Mouse (Mus musculus): Measurements from ENCODE around the gene Ascc3.

The Ascc3 gene

DNA sequence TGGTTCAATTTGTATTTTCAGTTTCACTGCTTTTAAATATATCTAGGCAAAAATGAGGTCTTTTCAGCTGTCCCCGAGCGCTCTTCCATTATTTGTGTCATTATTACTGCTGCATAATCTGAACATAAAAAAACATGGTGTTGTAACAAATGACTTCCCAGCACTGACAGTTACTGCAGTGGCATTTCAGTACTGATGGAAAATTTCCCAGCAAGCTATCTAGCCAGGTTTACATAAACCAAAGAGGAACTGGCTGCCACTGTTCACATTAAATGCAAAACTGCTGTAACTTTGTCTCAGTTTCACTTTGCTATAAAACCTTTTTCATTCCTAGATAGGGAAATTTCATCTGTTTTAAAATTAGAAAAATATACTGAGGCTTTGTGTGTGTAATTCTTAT, 170.5 kb downstream of the Ascc3 start:
- no peak for DNase-seq (ENCODE audit: low read depth, low spot score)

GRCm38 (mm10) chr10:50763457-50764310, 171.2 kb downstream of the Ascc3 start:
- no peak for DNase-seq (ENCODE audit: low read depth, low spot score)

DNA sequence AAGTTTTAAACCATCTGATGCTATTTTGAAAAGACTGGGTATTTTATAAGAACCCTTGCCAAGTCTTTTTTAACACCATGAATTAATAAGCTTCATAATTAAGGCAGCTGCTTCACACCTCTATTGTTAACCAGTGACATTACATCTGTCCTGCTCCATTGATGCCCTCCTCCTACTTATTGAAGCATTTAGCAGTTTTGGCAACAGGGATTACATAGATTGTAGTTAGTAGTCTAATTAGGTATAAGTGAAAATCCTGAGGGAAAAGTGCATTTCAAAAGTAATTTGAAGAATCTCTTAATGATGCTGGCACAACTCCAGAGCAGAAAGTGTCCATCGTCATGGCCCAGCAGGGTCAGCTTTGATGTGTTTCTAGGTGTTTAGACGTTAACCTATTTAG, 180.3 kb downstream of the Ascc3 start:
- no peak for DNase-seq (ENCODE audit: low read depth, low spot score)

DNA sequence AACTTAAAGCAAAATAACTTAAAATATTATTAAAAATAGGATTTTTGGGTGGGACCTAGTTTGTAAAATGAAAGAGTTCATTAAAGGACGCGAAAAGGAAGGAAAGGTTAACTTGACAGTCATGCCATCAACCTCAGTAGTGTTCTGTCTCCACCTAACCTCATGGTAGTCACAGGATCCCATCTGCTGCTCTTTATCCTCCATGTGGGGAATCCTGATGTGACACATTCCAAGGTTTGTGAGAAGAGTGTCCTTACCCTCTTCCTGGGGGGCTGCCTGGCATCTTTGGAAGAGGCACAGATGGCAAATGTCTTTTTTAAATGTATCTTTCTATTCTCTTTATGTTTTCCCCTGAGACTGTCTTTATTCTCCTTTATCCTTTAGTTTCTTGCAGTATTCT, 181.4 kb downstream of the Ascc3 start:
- no peak for DNase-seq (ENCODE audit: low read depth, low spot score)

- DNase-seq (ENCODE audit: low read depth, low spot score), result no peak
Observed at GRCm38 (mm10) chr10:50792840-50793239, 200.4 kb downstream of the Ascc3 start.

DNA sequence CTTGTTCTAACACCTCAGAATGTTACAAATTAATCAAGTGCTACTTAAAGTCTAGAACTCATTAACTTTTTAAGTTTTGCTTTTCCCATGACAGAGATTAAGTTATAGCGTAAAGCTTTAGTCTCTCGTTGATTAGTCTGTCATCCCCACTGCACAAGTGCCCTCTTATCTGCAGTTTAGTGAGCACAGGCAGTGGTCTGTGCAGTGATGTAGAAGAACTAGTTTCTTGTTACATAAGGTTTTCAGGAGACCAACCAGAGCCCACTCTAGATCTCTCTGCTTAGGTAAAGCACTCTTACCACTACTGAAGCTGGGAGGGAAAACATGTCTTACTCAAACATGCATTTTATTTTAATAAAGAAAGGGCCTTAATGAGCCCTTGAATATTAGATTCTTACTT, 209.1 kb downstream of the Ascc3 start:
- no peak for DNase-seq (ENCODE audit: low read depth, low spot score)

- no peak for DNase-seq (ENCODE audit: low read depth, low spot score)
Observed at GRCm38 (mm10) chr10:50802380-50802779, 209.9 kb downstream of the Ascc3 start.

DNA sequence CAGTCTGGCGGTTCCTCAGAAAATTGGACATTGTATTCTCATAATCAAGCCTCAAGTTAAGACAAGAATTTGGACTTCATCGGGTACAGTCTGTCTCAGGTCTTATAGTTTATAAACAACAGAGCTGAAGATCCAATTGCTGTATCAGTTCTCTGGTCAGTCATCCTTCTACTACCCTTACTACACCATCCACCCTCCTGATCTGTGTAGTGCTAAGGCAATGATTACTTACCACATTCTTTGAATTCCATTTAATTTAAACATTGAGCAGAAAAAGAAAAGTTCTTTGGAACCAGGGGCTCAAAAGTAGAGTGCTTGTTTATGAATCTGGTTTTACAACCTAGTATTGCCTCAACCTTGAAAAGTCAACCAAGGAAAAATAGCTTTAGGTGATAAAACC, 213.7 kb downstream of the Ascc3 start:
- no peak for DNase-seq (ENCODE audit: low read depth, low spot score)

DNA sequence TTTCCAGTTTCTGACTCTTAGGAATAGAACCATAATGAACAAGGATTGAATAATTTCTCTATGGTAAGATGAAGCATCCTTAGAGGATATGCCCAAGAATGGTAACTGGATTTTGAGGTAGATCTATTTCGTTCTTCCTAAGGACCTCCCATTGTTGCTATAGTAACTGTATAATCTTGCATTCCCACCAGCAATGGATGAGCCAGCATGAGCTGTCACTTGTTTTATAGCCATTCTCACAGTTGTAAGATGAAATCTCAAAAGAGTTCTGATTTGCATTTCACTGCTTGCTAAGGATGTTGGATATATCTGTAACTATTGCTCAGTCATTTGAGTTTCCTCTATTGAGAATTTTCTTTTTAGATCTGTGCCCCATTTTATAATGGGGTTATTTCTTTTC, 229.9 kb downstream of the Ascc3 start:
- DNase-seq (ENCODE audit: low read depth, low spot score), result no peak

DNA sequence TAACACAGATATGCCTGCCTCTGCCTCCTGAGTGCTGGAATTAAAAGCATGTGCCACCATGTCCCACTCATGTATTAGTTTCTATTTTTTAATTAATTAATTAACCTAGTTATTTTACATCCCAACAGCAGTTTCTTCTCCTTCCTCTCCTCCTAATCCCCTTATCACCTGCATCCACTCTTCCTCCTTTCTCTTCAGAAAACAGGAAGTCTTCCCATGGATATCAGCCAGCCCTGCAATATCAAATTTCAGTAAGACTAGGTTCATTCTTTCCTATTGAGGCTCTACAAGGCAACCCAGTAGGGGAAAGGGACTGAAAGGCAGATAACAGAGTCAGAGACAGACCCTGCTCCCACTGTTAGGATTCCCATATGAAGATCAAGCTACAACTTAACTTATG, 234.4 kb downstream of the Ascc3 start:
- DNase-seq (ENCODE audit: low read depth, low spot score), result no peak

GRCm38 (mm10) chr10:50834533-50834932, 242.1 kb downstream of the Ascc3 start:
- no peak for DNase-seq (ENCODE audit: low read depth, low spot score)

DNA sequence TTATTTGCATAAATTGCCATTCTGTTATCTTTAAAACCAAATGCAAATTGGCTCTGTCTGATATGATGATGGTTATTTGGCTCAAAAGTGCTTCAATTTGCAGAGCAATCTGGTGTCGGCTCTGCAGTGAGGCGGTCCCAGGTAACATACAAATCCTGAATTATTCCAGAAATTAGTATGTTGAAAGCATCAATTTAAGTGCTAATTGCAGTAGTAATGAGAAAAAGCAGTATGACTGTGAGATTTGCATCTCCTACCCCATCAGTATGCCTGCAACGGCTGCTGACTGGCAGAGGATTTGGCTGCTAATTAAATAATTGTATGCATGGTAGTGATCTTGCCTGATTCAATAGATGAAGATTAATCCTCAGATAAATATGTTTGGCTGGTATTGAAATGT, 250.9 kb downstream of the Ascc3 start:
- DNase-seq (ENCODE audit: low read depth, low spot score), result no peak

- DNase-seq (ENCODE audit: low read depth, low spot score), result no peak
Observed at GRCm38 (mm10) chr10:50868202-50868601, 275.7 kb downstream of the Ascc3 start.

- no peak for DNase-seq (ENCODE audit: low read depth, low spot score)
Observed at GRCm38 (mm10) chr10:50876952-50877351, 284.5 kb downstream of the Ascc3 start.

DNA sequence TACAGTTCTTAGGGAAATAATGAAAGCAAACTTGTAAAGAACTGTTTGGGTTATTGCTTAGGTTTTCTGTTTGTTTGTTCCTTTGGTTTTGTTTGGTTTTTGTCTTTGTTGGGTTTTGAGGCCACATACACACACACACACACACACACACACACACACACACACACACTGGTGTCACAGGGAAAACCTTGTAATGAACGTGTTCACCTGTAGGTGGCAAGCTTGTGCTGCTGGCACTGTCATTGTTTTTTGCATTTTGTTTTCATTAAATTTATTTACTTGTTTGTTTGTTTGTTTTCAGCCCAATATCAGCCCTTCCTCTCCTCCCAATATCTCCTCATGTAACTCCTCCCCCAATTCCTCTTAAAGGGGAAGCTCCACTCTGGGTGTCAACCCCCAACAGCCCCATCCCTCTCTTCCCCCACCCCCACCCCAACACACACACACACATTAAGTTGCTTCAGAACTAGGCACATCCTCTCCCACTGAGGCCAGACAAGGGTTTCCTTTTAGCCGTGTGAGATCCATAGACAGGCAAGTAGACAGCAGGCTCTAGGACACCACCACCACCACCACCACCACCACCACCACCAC, 289.1 kb downstream of the Ascc3 start:
- DNase-seq (ENCODE audit: low read depth, low spot score), result peak; percentile 26

DNA sequence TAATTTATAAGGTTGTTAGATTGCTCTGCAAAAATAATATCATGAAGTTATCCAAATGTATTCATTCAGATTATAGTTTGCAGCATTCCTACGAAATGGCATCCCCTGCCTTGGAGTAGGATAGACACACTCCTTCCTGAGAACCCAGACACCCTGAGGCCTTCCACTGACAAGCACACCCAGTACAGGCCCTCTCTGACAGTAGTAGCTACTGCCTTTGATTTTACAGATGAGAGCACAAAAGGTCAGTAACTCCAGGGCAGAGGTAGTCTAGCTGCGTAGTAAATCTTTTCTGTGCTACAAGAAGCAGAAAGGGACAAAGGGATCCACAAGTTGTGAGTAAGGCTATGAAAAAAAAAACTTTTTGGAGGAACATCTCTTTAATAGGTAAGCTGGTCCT, 289.9 kb downstream of the Ascc3 start:
- DNase-seq (ENCODE audit: low read depth, low spot score), result no peak

- no peak for DNase-seq (ENCODE audit: low read depth, low spot score)
Observed at GRCm38 (mm10) chr10:50886305-50886704, 293.8 kb downstream of the Ascc3 start.

- DNase-seq (ENCODE audit: low read depth, low spot score), result no peak
Observed at GRCm38 (mm10) chr10:50890621-50891020, 298.2 kb downstream of the Ascc3 start.

DNA sequence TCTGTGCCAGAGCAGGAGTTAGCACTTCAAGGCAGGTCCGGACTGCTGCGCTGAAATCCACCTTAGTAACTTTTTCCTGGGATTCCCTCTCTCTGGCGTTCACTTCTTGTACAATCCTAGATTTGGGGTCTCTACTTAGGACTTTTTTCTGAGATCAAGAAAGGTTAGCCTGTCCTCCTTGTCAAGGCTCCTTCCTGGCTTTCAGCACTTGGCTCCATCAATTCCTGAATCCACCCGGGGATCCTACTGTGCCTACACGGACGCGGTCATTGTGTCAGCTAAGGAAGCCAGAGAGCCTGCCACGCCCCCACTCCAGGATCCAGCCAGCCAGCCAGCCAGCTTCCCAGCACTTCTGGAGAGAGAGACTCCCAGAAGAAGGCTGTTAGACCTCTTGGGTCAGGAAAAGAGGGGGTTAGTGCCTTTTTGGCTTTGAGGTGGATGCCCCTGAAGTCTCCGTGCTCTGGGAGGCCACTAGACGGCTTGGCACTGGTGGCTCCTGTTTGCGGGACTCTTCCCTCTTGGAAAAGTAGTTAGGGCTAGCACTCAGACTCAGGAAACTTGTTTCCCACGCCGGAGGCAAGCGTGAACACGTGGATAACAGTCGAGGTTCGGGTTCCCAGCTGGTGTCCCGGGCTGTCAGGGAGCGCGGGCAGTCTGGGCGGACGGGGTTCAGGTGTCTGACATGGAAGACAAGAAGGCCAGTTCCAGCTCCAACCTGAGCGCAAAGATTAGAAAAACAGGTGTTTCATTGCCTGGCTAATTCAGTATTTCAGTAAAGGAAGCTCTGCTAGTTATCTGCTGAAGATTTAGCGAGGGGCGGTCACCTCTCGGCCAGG, 299.6 kb downstream of the Ascc3 start:
- no peak for DNase-seq (ENCODE audit: low read depth, low spot score)

DNA sequence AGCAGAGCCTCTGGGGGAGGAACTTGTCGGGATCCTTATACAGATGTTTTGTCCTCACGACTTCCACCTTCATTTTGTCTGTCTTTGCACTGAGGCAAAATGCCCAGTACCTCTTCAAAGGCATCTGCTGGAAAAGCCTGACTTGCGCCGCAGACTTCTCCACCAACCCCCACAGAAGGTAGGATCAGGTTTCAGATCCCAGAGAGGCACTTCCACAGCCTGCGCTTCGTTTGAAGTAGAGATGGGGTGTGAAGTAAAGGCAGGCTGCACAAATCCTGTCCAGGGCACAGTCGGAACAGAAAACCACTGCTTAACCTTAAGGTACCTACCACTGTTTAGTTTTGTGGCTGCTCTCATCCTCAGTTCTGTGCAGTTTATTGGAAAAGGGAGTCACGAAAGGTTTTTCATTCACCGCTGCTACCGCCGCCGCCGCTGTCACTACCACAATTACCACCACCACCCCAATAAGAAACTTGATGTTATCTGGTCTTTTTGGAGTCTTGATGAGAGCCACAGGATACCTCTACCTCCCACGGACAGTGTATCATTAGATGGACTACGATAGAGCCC, 300.4 kb downstream of the Ascc3 start:
- no peak for DNase-seq (ENCODE audit: low read depth, low spot score)

GRCm38 (mm10) chr10:50893546-50893945, 301.1 kb downstream of the Ascc3 start:
- DNase-seq (ENCODE audit: low read depth, low spot score), result no peak
